Mouse (Mus musculus): ENCODE results near the gene Wasf2. TPM values are rescaled to one million over a fixed set of nuclear protein-coding genes. Genes with fewer than 3 reads are reported as not detected.

Gene Wasf2
- total RNA-seq, 2 experiments from 2014 or later = 56.9 to 236 TPM

DNA sequence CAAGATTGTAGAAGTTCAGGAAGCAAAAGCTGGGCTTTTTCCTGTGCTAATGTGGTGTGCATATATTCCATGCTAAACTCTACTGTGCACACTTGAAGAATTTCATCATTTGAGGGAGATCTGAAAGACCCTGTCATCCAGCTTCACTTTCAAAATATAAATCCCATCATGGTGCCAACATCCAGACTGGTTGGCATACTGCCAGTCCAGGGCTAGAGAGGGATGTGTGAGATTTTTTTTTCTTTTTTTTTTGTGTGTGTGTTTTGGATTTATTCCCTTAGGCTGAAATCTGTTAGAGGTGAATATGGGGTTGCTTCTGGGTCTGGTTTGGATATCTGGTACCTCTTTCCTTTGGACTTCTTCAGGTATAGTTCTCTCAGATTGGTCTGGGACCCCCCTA, 40.3 kb downstream of the Wasf2 start:
- no peak for ATAC-seq (ENCODE audit: poor library complexity, severe bottlenecking)

DNA sequence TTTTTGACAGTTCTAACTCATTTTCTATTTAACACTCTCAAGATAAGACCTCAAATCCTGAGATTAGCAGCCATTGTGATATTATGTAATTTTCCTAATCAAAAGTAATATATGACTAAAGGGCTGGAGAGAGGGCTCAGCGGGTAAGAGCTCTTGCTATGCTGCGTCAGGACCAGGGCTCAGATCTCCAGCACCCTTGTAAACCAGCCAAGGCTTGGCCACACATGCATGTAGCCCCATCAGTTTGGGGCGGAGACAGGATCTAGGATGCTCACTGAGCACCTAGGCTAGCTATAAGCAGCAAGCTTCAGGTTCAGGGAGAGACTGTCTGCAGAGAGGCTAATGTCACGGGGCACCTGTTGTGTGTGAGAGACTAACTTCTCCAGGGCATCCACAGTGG, 42.1 kb downstream of the Wasf2 start:
- ATAC-seq (ENCODE audit: poor library complexity, severe bottlenecking) = no peak

DNA sequence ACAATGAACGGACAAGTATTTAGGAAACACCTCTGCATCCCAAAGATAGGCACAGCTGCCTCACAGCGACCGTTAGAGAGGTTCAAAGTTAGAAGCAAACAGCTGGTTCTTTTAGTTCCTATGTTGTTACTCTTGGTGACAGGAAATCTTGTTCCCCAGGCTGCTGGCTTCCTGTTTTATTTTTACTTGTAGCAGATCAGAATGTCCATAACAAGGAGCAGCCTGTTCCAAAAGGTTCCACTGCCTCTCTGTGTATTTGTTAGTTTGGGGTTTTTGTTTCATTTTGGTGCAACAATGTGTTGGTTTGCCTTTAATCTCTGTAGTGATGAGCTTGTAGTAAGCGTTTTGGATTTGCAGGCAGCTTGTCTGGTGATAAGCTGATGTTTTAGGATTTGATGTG, 44.1 kb downstream of the Wasf2 start:
- no peak for ATAC-seq (ENCODE audit: poor library complexity, severe bottlenecking)

DNA sequence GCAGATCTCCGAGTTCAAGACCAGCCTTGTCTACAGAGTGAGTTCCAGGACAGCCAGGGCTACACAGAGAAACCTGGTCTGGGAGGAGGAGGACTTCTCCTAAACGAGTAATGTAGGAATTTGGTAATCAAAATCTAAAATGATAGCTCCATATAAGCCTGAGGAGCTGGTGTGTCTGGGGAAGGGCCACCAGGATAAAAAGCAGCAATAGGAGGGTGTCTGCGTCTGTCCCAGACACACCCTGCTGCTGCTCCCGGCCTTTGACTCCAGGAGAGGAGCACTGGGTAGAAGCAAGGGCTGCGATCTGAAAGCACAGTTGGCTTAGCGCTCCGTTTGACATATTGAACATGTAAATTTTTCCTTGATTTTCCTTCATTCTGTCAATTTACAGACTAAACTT, 45.0 kb downstream of the Wasf2 start:
- no peak for ATAC-seq (ENCODE audit: poor library complexity, severe bottlenecking)

DNA sequence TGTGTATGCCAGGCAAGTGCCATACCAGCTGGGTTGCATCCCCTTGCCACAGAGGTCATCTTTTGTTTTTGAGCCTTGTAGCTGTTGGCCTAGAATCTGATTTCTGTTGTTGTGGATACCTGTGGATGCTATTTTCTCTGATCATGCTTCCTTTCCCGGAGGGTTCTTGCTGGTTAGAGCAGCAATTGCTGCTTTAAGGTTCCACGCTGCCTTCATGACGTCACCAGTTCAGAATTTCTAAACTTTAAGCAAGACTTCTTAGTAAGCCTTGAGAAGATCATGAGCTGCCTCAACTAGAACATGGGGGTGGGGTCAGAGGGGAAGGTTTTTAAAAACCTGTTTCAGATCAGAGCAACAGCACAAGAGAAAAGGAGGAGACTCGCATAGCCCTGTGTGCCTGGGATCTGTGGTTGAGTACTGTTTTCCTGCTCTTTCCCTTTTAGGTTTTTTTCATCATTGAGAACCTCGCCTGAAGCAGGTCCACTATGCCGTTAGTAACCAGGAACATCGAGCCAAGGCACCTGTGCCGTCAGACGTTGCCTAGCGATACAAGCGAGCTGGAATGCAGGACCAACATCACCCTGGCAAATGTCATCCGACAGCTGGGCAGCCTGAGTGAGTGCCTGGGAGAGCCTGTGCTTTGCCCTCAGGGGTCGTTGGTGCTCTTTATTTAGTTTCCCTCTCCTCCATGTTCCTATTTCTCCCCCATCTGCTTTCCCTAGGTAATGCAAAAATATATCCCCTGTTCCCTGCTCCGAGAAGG, 45.9 kb downstream of the Wasf2 start:
- no peak for ATAC-seq (ENCODE audit: poor library complexity, severe bottlenecking)

DNA sequence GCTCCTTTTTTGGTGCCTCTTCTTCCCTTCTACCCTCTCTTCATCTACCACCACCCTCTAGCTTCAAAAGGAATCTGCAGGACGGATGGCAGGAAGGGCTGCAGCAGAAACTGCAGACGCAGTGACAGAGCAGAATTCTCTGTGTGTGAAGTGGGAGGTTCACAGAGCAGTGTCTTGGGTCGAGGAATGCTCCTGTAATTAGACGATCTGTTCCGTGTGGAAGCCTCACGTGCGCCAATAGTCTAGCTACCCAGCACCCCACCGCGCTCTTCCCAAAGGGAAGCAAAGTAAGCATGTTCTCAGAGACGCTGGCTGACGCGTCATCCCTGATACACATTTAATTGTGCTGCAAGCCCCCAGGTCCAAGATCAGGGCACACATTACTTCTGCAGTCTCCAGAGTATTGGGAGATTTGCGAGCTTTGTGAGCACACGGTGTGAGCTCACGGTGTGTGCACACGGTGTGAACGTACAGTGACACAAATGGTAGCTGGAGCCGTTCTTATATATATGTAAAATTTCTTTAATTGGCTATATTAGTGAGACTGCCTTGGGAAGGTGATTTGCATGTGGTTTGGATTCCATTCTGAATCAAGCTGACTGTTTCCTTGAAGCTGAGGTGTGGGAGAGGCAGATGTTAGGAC, 46.6 kb downstream of the Wasf2 start:
- ATAC-seq (ENCODE audit: poor library complexity, severe bottlenecking) = no peak

DNA sequence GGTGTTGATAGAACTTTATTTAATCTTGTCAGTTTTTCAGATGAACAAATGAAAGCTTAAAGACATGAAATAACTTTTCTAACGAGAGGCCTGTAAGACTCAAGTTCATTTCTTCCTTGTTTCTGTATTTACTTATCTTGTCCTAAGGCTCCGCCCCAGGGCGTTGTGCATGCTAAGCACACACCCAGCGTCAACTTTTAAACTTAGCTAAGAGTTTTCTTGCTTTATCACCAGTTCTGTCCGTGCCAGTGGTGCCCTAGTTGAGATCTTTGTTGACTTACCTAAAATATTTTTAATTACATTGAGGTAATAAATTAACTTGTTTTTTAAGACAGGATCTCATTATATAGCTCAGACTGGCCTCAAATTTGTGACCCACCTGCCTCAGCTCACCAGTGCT, 48.0 kb downstream of the Wasf2 start:
- no peak for ATAC-seq (ENCODE audit: poor library complexity, severe bottlenecking)

DNA sequence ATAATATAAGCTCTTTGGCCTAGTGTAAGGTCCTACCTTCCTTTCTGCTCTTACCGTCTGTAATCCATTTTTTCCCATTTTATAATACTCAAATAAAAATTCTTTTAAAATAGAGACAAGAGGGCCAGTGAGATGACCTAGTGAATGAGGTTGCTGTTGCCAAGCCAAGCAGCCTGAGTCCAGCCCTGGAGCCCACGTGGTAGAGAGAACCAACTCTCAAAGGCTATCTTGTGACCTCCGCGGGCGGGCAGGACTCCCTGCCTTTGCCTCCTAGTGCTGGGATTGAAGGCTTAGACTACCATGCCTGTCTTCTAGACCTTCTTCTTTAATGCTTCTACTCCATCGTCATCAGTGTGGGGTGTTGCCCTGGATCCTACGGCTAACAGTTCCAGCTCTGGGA, 49.0 kb downstream of the Wasf2 start:
- ATAC-seq (ENCODE audit: poor library complexity, severe bottlenecking) = no peak

DNA sequence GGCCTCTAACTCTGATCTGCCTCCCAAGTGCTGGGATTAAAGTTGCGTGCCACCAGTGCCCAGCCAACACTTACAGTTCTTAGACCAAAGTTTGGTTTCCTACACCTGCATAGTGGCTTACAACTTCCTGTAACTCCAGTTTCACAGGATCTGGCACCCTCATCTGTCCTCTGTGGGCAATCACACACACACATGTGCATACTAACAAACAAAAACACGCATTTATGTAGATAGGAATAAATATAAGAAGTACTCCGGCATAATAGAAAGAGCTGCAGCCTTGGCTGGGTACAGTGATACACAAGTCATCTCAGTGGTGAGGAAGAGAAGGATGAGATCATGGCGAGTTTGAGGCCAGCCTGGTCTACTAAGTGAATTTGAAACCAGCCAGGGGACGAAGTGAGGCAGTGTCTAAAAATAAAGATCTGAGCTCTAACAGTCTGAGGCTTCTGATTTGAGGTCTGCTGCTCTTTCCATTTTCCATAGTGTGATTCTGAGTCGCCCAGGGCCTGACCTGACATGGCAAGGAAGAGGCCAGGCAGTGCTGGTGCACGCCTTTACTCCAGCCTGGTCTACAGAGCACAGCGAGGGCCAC, 52.2 kb downstream of the Wasf2 start:
- no peak for ATAC-seq (ENCODE audit: poor library complexity, severe bottlenecking)

DNA sequence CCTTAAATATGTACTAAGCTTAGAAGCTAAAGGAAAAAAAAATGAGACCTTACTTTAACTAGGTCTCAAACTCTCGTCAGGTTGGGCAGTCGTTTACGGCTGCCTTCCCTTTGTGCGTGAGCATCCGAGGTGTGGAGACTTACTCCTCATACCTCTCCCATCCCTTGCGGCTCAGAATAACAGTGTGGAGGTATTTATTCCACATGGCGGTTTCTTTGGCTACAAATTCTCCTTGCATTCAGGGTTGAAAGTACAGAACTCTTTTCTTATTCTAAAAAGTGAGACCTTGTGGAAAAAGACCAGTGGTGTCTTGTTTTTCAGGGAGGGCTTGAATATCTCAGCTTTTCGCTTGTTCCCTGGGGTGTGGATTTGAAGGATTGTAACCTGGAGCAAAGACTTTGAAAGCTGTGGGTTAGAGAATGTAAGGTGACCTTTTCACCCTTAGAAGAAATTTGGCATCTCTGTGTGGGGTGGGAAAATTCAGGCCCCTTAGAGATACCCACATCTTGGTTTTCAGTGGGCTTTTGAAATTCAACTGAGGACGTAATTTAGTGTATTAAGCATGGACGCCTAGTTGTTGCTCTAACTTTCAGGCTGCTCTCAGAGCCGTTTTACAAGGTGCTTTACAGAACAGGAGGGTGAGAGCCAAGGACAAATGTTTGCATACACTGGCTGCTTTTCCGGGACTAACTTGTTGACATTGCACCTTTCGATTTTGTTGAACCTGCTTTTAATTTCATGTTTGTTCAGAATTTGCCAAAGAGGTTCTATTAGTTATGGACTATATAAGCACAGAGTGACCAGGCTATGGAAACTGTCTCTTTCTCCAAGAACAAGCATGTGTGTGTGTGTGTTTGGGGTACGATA, 54.0 kb downstream of the Wasf2 start:
- ATAC-seq (ENCODE audit: poor library complexity, severe bottlenecking) = no peak

DNA sequence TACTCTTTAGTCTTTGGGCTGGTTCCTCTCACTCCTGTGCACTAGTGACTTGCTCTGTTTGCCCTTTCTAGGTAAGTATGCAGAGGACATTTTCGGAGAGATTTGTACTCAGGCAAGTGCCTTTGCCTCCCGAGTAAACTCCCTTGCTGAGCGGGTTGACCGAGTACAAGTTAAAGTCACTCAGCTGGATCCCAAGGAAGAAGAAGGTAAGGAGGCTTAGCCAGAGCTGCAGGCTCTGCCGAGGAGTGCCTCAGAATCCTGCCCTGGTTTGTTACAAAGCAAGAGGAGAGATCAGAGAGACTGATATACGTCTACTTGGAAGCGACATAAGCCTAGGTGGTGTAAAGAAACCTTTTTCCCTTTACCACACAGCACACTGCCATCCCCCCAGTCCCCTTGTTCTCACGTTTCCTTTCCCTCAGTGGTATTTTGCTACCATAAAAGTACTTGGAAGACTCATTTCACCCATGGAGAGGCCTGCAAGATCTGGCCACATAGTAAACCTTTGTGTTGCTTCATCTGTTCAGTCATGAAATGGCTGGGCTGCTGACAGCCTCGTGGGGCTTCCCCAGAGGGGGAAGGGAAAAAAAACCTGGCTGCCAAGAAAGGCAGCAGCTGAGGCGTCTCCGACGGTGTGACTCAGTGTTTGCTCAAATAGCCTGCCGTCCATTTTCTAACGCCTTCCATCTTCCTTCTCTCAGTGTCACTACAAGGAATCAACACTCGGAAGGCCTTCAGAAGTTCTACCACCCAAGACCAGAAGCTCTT, 54.8 kb downstream of the Wasf2 start:
- ATAC-seq (ENCODE audit: poor library complexity, severe bottlenecking) = no peak

DNA sequence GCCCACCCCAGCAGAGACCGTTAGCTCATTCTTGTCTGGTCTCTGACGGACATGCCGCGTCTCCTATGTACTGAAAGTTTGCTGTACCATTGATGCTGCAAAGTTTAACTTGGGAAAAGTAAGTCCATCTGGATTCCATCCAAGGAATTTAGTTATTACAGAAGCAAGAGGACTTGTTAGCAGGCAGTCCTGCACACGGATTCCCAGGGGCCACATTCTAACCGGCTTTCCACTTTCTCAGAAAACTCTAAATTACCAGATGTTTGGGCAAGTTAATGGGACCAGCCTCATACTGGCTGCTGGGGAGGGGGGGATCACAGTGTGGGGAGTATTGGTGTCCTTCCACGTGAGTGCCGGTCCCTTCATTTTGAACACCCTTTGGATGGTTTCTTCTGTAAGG, 55.6 kb downstream of the Wasf2 start:
- ATAC-seq (ENCODE audit: poor library complexity, severe bottlenecking) = no peak

DNA sequence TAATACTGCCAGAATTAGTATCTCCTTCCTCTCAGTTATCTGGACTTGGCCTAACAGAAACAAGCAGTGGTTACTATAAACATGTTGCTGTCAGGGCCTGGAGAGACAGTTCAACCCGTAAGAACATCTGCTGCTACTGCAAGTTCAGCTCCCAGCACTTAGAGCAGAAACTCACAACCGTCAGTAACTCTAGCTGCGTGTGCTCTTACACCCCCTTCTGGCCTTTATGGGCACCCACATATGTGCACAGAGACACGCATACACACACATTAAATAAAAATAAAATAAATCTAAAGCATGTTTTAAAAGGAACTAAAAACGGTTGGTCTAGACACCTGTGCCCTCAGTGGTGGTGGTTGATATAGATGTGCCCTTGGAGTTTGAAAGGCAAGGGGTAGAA, 56.6 kb downstream of the Wasf2 start:
- ATAC-seq (ENCODE audit: poor library complexity, severe bottlenecking) = no peak

DNA sequence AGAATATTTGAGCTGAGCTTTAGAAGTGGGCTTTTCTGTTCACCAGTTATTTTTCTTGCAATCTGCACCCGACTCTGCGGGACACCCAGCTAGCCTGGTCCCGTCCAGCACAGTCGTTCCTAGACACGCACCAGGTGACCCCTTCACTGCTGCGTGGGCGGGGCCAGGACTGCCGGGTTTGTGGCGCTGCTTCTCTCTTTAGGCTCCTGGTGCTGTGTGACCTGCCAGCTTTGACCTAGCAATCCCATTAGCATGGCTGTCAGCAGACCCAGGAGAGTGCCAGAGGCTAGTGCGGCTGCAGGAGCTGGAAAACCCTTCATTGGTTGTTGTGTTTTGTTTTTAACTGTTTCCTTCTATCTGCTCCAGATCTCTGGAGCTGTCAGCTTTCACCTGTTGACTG, 59.1 kb downstream of the Wasf2 start:
- no peak for ATAC-seq (ENCODE audit: poor library complexity, severe bottlenecking)

DNA sequence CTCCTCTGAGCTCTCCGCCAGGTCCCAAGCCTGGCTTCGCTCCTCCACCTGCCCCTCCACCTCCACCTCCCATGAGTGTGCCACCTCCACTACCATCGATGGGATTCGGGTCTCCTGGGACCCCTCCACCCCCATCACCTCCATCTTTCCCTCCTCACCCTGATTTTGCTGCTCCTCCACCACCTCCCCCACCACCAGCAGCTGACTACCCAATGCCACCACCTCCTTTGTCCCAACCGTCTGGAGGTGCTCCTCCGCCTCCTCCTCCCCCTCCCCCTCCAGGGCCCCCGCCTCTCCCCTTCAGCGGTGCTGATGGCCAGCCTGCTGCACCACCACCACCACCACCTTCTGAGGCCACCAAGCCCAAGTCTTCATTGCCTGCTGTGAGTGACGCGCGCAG, 64.2 kb downstream of the Wasf2 start:
- no peak for ATAC-seq (ENCODE audit: poor library complexity, severe bottlenecking)

DNA sequence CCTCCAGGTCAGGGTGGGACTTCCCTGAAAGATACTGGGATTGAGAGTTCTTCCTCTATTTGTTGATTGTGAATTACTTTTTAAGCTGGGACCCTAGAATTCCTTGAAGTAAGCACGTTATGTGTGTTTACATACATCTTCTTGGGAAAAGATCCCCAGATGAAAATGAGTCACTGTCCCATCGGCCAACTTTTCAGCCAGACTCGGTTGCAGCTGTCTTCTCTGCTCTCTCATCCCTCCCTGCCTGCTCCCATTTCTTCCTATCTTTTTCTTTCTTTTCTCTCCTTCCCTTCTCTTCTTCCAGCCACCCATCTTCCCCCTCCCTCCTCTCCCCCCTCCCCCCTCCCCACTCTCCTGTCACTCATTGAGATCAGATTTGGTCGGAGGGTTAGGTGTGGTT, 64.7 kb downstream of the Wasf2 start:
- ATAC-seq (ENCODE audit: poor library complexity, severe bottlenecking) = no peak

DNA sequence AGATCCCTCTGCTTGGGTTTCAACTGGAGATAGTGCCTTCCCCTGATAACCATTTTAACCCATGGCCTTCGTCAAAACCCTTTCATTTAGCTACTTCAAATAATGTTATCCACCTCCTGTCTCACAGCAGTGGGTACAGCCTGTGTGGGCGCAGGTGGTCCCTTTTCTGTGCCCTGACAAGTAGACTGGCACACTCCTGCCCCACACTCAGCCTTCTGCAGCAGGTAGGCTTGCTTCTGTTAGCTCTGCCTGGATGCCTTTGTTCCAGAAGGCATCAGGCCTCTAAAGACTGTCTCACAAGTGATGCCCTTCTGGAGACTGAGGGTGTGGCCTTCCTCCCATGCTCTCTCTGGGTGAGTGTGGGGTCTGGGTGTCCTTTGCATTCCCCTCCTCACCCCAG, 65.8 kb downstream of the Wasf2 start:
- ATAC-seq (ENCODE audit: poor library complexity, severe bottlenecking) = no peak

DNA sequence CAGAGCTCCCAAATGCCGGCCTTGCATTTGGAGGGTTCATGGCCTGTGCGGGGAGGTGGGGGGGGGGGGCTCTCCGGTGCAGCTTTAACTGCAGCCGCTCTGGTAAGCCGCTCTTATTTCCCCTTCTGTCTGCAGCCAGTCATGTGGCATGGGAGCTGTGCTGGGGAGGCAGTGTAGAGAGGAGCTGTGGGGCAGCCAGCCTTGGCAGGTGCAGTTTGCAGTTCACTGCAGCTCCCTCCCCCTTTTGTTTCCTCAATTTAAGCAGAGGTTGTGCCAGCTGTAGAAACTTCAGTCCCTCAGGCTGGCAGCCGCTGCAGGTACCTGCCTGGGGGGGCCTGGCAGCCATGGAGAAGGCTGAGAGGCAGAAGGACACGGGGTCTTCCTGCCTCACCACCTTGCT, 66.5 kb downstream of the Wasf2 start:
- no peak for ATAC-seq (ENCODE audit: poor library complexity, severe bottlenecking)

DNA sequence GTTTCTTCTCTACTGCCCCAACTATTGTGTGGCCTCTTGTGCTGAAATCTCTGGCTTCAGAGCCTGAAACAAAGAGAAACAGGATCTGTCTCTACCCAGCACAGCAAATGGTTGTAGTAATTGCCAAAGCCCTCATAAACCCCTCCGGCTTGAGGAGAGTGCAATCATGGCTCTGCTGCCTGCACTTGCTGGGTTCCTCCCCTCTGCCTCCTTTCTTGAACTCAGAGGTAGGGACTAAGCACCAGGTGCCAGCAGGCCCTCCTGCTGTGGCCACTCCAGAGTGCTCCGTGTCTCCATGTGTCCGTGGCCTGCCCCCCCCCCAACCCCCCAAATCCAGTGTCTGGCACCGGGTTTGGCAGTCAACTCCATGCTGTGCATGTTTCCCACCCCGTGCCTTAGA, 67.0 kb downstream of the Wasf2 start:
- no peak for ATAC-seq (ENCODE audit: poor library complexity, severe bottlenecking)

DNA sequence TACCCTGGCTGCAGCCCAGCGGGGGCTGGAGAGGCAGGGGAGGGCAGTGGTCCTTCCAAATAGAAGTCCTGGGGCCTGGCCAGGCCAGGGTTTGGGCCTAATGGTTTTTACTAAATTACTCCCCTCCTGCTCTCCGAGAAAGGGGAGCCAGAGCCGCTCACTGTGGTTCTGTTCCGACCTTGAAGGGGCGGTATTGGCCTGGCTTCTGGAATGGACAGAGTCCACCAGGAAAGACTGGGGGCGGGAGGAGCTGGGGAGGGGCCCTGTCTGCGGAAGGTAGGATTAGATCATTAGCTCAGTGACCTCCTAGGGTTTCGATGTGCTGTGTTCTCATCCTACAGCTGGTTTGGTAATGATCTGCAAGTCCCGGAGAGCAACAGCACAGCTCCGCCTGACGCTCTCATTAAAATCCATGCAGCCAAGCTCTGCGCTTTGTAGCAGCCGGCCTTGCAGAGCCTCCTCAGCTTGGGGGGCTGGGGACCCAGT, 67.5 kb downstream of the Wasf2 start:
- no peak for ATAC-seq (ENCODE audit: poor library complexity, severe bottlenecking)

All from megakaryocyte, adult 5-6 weeks (primary cell).